Mouse (Mus musculus): ENCODE data around the gene Kcna2.

DNA sequence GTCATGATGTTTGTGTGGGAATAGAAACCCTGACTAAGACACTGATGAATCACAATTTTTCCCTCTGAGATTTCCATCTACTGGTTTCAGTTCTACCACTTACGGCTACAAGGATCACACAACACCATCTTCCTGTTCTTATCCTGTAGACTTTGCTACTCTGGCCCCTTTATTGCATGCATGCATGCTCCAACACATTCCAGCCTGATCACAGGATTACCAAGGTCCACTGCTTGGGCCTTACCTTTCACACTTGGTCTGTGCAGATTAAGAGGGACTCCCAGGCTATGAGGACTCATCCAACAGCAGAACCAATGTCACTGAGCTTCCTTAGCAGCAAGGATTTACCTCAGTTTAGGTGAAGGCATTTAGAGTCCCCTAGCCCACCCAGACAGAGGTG is 25.2 kb upstream of the Kcna2 start:
- TF ChIP-seq POLR2A (IDR thresholded peaks at IDR 0.05; ENCODE audit: borderline replicate concordance, control insufficient read depth, low read depth, low read length) (no peak), CTCF (IDR thresholded peaks at IDR 0.05; ENCODE audit: control insufficient read depth, insufficient read depth, low read length) (no peak)
